Mouse (Mus musculus) adrenal gland, postnatal 10 days (tissue): ENCODE measurements around the gene Rfx8. TPM values are rescaled to one million over a fixed set of nuclear protein-coding genes. Genes with fewer than 3 reads are reported as not detected.

Experiments used
- DNase-seq: peaks from one replicate; pipeline ENCODE4 v3.0.0; 2021; ENCODE audit warnings: mixed read lengths
- total RNA-seq, 2 experiments: library from RNA; stranded (reverse); gene quantifications; 2 replicates each; pipeline ENCODE4 v1.2.3; 2021

The Rfx8 gene
- total RNA-seq, 2 experiments from 2014 or later, result 0.21 to 0.48 TPM

DNA sequence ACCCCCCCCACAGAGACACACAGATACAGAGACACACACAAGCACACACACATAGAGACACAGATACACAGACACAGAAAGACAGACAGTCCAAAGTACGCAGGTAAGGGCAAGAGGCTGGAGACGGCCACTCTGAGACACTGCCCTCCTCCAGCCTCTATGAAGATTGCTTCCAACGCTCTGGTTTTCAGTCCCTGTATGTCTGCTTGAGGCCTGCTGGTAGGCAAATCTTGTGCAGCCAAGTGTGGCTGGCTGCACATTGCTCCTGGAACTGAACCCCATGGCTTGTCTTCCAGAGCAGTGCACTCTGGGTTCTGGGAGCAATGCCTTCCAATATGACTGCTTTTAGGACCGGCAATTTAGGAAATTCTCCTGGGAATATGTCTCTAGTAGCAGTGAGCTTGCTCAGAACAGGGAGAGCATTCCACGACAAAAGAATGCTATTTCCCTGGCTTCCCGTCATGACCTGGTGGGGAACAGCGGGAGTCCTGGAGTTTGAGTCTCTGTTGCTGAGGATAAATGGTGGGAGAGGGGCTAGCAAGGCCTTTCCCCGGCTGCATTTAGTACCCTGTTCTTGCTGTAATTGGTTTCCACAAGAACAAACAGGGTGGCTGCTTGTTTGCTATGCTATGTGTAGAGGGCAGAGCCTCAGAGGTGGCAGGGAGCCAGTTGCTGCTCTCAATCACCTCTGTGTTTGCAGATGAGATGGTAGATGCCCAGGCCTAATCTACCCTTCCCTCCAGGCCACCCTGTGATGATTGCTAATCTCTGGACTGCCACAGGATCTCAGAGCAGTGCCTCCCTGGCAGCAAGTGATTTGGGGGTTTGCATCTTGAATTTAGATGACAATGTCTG, 74.7 kb downstream of the Rfx8 start:
- no peak for DNase-seq

- no peak for DNase-seq
Observed at GRCm38 (mm10) chr1:39644333-39644732, 76.5 kb downstream of the Rfx8 start.

- DNase-seq, result no peak
Observed at GRCm38 (mm10) chr1:39641667-39642066, 79.1 kb downstream of the Rfx8 start.

GRCm38 (mm10) chr1:39637139-39637538, 83.7 kb downstream of the Rfx8 start:
- DNase-seq, result no peak

DNA sequence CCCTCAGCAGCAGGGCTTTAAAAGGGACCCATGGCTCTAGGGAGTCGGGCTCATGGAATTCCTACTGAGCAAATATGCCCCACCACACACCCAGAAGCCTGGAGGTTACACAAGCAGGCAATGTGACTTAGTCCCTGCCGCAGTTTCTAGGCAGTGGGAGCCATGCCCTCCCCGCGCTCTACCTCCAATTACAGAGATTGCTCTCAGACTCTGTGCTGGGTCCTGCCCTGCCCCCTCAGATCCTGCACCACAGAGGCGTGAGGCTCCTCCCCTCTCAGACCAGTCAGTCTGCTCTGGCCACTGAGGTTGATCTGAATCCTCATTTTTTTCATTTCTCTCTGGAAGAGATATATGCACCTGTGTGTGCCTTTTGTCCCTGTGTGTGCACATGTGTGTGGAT, 84.1 kb downstream of the Rfx8 start:
- no peak for DNase-seq

- DNase-seq, result no peak
Observed at GRCm38 (mm10) chr1:39636196-39636595, 84.6 kb downstream of the Rfx8 start.

- no peak for DNase-seq
Observed at GRCm38 (mm10) chr1:39628606-39629005, 92.2 kb downstream of the Rfx8 start.

- no peak for DNase-seq
Observed at GRCm38 (mm10) chr1:39625491-39625890, 95.3 kb downstream of the Rfx8 start.

DNA sequence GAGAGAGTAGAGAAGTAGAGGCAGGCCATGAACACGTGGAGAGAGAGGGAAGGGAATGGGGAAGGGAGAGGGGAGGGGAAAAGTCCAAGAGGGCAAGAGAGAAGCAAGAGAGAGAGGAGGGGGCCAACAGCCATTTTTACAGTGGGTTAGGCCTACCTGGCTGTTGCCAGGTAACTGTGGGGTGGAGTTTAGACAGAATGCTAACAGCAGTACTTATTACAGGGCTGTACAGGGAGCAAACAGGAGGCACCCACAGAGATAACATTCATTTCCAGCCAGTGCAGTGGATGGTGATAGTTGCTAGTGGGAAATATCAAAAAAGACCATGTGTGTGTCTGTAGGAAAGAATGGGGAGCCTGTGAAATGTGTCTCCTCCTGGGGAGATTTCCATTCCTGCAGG, 97.1 kb downstream of the Rfx8 start:
- no peak for DNase-seq

GRCm38 (mm10) chr1:39623106-39623505, 97.7 kb downstream of the Rfx8 start:
- DNase-seq, result no peak

DNA sequence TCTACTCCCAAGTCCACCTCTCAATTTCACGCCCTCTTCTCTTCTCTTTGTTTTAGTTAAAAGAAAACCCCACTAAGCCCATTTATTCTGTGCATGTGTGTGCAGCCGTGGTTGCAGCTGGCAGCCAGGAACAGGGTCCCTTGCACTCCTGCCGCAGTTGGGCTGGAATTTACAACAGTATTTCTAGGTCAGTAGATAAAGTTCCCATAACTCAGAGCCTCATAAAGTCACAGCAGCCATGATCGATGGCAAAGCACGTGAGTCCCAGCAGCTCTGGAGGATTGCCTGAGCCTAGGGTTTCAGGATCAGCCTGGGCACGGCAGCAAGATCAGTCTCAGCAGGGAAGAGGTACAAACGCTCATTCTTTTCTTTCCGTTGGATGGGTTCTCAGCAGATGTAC, 102.3 kb downstream of the Rfx8 start:
- DNase-seq, result peak; percentile 47

DNA sequence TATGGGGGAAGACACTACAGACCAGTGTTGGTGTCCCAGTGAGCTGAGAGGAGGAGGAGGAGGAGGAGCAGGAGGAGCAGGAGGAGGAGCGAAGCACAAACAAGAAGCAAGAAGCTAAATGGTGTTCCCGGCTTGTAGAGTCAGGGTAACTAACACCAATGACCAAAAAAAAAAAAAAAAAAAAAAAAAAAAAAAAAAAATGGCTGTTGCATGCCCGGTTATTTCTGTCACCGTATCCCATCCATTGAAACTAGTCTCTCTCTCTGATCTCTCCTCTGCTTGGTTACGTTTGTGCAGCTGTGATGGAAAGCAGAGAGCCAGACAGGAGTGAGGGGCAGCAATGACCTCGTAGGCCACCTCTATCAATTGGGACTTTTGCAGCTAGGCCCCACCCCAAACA, 105.3 kb downstream of the Rfx8 start:
- no peak for DNase-seq

Other genes with a start within 250 kb of the Rfx8 start
- gene Tbc1d8, start 242.2 kb downstream of the Rfx8 start, total RNA-seq, result 10 to 100 TPM in 1 of 2 experiments, 1 to 10 TPM in 1; 9.2 to 12.4 TPM
- 10 to 100 TPM; 18.5 to 18.8 TPM for gene Cnot11, start 186.0 kb downstream of the Rfx8 start, total RNA-seq
- 10 to 100 TPM; 41.7 to 42.3 TPM for gene Rnf149, start 143.6 kb downstream of the Rfx8 start, total RNA-seq
- gene Creg2, start 69.5 kb downstream of the Rfx8 start, total RNA-seq, result 1 to 10 TPM in 1 of 2 experiments, under 1 TPM in 1; 0.36 to 1.1 TPM
- not detected for gene Gm3646, start 84.3 kb upstream of the Rfx8 start, total RNA-seq
- gene Map4k4, start 179.9 kb upstream of the Rfx8 start, total RNA-seq, result 100 to 1,000 TPM; 138 to 167 TPM